Mouse (Mus musculus): ENCODE data around the gene Arih2.

- no peak for TF ChIP-seq CTCF (IDR thresholded peaks at IDR 0.05; ENCODE audit: control insufficient read depth, insufficient read depth, low read length)
- no peak for TF ChIP-seq POLR2A (IDR thresholded peaks at IDR 0.05; ENCODE audit: borderline replicate concordance, control insufficient read depth, low read depth, low read length)
Observed at GRCm38 (mm10) chr9:108649561-108650440, 615 bp upstream of the Arih2 start.

All from bone marrow, adult 2 months (tissue).